Mouse (Mus musculus): ENCODE results near the gene Ugt1a8.
A peak's percentile ranks its signal among the peaks of the same experiment; 100 is the strongest.
"Not testable (repeated sequence)": the region's sequence is repeated elsewhere in the genome, so short reads cannot be mapped to it uniquely, and the experiment has no call there.

Ugt1a8 gene

DNA sequence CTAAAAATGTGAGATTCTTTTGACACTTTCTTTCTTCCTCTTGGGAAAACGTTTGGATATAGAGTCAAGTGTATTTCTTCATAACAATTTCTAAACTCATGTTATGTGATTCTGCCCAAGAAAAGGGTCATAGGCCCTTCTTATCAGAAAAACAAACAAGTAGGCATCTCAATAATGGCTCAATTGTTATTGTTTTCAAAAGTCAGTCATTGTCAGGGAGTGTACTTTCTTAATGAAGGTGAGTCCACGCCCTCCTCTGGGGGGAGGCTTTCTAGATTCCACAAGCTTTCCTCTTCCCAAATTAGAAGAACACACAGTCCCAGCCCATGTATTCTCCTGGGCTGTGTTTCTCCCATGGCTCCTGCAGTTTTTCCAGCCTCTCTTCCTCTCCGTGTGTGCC, at the start of gene Ugt1a8:
TSS of gene Ugt1a8 (plus strand) at position 301 of the 400 bp plus-strand sequence.
- TF ChIP-seq GATA4 (IDR thresholded peaks at IDR 0.05; ENCODE audit: insufficient replicate concordance, low read length) = no peak

DNA sequence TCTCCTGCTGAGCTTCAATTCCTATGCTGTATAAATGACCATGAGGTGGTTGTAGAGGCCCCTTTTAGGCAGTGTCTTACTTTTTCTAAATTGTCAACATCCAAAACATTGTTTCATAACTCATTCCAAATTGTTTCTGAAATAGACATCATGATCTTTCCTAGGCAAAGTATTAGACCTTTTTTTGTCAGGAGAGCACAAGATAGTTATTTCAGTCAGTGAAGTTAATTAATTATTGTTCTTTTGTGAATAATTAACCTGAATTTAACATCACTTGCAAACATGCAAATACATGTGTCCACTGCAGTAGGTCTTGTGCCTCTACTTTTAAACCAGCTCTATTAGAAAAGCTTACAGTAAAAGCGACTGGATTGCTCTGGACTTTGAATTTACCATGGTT, 32.5 kb upstream of the Ugt1a8 start, which contains the start of gene Ugt1a10:
TSS of gene Ugt1a10 (plus strand) at position 301 of the 400 bp plus-strand sequence.
- no peak for TF ChIP-seq GATA4 (IDR thresholded peaks at IDR 0.05; ENCODE audit: insufficient replicate concordance, low read length)

DNA sequence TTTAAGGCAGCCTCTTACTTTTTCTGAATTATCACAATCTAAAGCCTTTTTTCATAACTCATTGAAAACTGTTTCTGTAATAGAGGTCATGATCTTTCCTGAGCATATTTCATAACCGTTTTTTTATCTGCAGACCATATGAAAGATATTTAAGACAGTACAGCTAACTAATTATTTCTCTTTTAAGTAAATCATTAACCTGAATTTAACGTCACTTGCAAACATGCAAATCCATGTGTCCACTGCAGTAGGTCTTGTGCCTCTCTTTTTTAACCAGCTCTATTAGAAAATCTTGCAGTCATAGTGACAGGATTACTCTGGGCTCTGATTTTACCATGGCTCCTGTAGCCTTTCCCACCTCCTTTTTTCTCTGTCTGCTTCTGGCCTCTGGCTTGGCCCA, 17.1 kb upstream of the Ugt1a8 start, which contains the start of gene Ugt1a9:
TSS of gene Ugt1a9 (plus strand) at position 306 of the 400 bp plus-strand sequence.
- TF ChIP-seq GATA4 (IDR thresholded peaks at IDR 0.05; ENCODE audit: insufficient replicate concordance, low read length) = no peak

DNA sequence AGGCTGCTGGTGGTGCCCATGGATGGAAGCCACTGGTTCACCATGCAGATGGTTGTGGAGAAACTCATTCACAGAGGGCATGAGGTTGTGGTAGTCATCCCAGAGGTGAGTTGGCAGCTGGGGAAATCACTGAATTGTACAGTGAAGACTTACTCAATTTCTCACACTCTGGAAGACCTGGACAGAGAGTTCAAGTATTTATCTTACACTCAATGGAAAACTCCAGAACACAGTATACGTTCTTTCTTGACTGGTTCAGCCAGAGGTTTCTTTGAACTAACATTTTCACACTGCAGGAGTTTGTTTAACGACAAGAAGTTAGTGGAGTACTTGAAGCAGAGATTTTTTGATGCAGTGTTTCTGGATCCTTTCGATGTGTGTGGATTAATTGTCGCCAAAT, 16.7 kb upstream of the Ugt1a8 start:
- no peak for TF ChIP-seq GATA4 (IDR thresholded peaks at IDR 0.05; ENCODE audit: insufficient replicate concordance, low read length)

DNA sequence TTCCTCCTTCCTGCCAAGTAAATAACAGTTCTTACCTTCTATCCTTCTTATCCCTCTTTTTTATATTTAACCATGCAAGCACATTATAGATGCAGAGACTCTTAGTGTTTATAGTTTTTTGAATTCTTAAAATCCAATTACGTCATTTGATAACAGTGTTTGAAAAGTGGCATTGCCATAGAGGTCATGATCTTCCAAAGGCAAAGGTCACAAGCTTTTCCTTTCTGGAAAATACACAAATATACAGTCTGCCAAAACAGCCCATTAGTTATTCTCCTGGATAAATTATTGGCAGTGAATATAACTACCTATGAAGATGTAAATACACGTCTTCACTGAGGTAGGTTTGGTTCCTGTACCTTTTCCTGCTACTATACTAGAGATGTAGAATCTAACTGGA, 13.1 kb upstream of the Ugt1a8 start:
- no peak for TF ChIP-seq GATA4 (IDR thresholded peaks at IDR 0.05; ENCODE audit: insufficient replicate concordance, low read length)

DNA sequence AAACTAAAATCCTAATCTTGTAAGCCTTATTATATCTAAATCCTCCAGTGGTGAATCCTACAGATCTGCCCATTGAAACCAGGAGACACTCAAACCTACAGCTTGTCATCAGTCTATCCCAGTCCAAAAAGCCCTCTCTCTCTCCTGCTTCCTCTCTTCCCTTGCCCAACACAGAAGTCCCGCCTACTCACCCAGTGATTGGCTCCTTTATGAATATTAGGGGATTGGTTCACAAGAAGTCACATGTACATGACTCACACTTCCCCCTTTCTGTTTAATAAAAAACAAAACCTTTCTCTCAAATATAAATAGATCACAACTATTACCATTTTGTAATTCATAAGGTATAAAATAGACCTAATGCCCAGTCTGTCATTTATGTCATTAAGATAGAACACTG, 10.5 kb upstream of the Ugt1a8 start:
- TF ChIP-seq GATA4 (IDR thresholded peaks at IDR 0.05; ENCODE audit: insufficient replicate concordance, low read length) = no peak

DNA sequence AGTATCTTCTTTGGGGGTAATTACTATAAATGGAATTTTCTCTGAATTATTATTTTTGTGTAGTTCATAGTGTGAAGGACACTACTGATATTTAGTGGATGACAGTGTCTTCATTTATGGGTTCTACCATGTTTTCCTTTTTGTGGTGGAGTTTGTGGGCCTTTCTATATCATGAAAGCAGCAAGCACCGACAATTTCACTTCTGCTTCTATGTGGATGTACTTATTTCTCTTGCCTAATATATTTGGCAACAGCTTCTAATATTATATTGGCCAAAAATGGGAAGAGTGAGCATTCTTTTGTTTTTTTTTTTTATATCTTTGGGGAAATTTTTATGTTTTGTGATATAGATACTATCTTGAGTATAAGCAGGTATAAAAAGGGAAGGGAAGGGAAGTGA, 5.9 kb upstream of the Ugt1a8 start:
- TF ChIP-seq GATA4 (IDR thresholded peaks at IDR 0.05; ENCODE audit: insufficient replicate concordance, low read length) = no peak

DNA sequence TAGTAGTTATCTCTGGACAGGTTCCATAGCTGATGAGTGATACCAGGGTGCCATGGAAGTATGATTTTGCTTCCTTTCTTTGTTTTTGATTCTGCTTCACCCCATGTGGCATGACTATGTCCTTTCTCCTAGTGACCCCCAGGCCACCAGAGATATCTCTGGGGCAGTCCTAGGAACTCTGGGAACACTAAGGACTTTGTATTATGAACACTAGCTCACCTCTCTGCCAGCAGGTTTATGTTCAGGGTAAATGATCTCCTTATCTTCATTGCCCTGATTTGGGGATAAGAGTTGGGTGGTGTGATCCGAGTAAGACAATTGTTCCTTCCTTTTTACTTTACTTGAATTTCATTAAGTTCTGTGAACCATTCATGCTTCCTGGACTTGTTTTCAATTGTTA, 1.5 kb upstream of the Ugt1a8 start:
- peak; percentile 43; the same call in 1 of the 2 replicates for TF ChIP-seq GATA4 (IDR thresholded peaks at IDR 0.05; ENCODE audit: insufficient replicate concordance, low read length)

DNA sequence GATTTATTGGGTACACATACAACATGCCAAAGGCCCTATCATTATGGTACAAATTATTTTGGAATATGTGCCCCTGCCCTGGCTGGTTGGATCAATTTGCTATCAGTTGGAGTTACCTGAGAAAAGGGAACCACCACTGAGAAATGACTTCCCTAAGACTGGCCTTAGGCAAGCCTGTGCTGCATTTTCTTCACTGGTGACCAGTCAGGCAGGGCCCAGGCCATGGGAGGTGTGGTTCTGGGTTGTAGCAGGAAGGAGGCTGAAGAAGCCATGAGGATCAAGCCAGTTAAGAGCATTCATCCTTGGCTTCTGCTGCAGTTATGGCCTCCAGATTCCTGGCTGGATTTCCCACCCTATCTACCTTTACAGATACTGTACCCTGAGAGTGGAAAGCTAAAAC, 4.7 kb downstream of the Ugt1a8 start:
- TF ChIP-seq GATA4 (IDR thresholded peaks at IDR 0.05; ENCODE audit: insufficient replicate concordance, low read length) = no peak

DNA sequence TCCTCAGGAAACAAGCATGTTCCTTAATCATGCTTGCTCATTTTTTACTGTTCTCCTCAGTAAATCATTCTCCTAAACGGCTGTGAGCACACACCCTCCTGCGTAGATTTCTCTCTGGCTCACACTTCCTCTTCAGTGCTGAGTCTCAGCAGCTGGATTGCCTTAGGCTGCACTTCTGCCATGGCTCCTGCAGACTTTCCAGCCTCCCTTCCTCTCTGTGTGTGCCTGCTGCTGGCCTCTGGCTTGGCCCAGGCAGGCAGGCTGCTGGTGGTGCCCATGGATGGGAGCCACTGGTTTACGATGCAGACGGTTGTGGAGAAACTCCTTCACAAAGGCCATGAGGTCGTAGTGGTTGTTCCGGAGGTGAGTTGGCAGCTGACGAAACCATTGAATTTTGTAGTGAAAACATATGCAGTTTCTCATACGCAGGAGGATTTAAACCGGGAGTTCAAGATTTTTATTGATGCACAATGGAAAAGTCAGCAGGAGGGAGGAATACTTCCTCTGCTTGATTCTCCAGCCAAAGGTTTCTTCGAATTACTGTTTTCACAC, 7.4 kb downstream of the Ugt1a8 start, which contains the start of gene Ugt1a7c:
TSS of gene Ugt1a7c (plus strand) at position 122 of the 552 bp plus-strand sequence.
- no peak for TF ChIP-seq GATA4 (IDR thresholded peaks at IDR 0.05; ENCODE audit: insufficient replicate concordance, low read length)

DNA sequence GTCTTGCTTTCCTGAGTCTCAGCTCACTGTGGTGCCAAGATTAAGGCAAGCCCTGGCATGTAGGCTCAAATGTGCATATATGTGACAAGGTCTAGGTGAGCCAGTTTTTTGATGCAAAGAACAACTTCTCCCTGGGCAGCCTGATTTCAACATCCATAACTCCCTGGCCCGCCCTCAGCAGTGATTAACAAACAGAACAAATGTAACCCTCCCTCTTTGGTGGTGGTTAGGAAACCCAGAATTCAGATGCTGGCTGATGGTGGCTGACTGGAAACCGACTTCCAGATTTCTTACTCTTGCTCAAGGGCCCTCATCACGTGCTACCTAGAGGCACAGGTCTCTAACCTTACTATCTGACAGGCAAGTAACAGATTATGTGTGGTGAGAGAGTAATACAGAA, 15.4 kb downstream of the Ugt1a8 start, which contains the start of gene Ugt1a6b:
TSS of gene Ugt1a6b (plus strand) at position 234 of the 400 bp plus-strand sequence.
- TF ChIP-seq GATA4 (IDR thresholded peaks at IDR 0.05; ENCODE audit: insufficient replicate concordance, low read length) = not testable (repeated sequence)

DNA sequence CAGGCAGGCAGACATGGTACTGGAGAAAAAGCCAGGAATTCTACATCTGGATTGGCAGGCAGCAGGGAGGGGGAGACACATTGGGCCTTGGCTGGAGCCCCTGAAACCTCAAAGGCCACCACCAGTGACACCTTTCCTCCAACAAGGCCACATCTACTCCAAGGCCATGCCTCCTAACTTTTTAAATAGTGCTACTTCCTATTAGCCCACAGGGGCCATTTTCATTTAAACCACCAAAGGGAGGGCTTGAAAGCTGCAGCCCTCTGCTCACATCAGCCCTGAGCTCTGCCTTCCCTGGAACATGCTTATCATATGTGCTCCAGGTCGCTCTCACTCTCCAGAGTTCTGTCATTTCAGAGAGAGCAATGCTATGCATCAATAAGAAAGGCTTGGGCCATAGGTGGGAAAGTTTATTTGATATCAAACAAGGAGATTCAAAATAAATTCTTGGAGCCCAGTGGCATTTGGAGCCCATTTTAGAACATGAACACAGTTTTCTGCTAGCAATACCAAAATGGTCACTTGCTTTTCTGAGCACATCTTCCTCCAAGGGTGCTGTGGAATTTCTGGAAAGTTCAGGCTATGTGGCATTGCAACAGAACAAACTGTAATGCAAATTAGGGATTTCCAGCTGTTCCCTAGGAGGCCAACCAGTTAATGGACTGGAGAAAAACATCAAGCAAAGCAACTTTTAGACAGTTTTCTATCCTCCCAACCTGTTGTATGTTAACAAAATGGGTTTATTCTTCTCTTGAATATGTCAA, 17.2 kb downstream of the Ugt1a8 start:
- TF ChIP-seq GATA4 (IDR thresholded peaks at IDR 0.05; ENCODE audit: insufficient replicate concordance, low read length) = no peak

DNA sequence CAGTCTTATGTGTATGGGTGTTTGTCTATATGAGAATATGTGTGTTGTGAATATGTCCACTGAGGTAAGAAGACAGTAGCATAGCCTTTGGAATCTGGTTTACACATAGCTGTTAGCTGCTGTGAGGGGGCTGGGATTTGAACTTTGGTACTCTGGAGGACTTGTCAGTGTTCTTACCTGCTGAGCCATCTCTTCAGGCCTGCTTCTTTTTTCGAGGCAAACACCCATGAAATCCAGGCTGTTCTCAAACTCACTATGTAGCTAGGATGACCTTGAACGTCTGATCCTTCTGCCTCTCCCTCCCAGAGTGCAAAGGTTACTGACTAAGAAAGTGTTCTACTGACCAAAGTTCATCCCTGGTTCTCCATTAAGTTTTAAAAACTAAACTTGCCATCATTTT, 18.0 kb downstream of the Ugt1a8 start:
- no peak for TF ChIP-seq GATA4 (IDR thresholded peaks at IDR 0.05; ENCODE audit: insufficient replicate concordance, low read length)

DNA sequence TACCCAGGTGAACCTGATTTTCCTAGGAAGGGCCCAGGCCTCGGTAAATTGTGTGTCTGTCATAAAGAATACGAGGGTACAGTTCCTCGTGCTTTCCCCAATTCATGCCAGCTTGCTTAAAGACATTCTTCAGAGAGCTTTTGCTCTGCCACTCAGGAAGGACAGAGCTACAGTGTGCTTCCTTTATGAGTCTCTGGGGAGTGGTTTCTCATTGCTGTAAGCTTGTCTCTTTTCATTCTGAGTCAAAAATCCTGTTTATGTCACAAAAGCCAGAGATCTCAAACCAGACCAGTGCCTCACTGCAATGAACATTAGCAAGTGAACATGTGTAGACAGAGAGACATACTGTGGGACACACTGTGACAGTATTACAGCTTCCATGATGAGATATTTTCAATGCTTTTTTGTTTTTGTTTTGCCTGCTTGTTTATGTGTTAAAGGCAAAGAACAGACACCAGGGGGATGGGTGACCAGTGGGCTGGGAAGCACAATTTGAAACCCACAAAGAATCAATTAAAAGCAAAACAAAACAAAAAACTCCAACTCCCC, 46.4 kb downstream of the Ugt1a8 start:
- TF ChIP-seq GATA4 (IDR thresholded peaks at IDR 0.05; ENCODE audit: insufficient replicate concordance, low read length) = no peak

DNA sequence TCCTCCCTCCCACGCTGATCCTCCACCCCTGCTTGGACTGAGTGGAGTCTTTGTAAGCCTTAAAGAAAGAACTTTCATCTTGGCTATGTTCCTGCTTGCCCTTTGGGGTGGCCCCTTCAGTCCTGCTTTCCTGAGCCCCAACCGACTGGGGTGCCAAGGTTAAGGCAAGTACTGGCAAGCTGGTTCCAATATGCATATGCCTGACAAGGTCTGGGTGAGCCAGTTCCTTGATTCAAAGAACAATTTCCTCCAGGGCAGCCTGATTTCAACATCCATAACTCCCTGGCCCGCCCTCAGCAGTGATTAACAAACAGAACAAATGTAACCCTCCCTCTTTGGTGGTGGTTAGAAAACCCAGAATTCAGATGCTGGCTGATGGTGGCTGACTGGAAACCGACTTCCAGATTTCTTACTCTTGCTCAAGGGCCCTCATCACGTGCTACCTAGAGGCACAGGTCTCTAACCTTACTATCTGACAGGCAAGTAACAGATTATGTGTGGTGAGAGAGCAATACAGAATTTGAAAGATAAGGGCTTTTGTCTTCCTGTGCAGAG, 46.9 kb downstream of the Ugt1a8 start, which contains the start of gene Ugt1a6a:
TSS of gene Ugt1a6a (plus strand) at position 353 of the 555 bp plus-strand sequence.
- not testable (repeated sequence) for TF ChIP-seq GATA4 (IDR thresholded peaks at IDR 0.05; ENCODE audit: insufficient replicate concordance, low read length)

DNA sequence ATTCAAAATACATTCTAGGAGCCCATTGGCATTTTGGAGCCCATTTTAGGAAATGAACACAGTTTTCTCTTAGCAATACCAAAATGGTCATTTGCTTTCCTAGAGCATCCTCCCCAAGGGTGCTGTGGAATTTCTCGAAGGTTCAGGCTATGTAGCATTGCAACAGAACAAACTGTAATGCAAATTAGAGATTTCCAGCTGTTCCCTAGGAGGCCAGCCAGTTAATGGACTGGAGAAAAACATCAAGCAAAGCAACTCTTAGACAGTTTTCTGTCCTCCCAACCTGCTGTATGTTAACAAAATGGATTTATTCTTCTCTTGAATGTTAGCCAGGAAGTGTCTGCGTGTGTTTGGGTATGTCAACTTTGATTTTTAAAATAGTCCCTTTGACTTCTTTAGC, 49.0 kb downstream of the Ugt1a8 start:
- no peak for TF ChIP-seq GATA4 (IDR thresholded peaks at IDR 0.05; ENCODE audit: insufficient replicate concordance, low read length)

All from liver, adult (tissue).